Mouse (Mus musculus) small intestine, adult 2 months (tissue): ENCODE results near the gene Zfhx3.

ENCODE experiments used
- CTCF ChIP-seq: fragments of 200-500 bp; IDR thresholded peaks from 2 replicates; pipeline ENCODE4 v1.5.1; 2012; ENCODE audit warnings: low read depth, mild to moderate bottlenecking, control low read depth, inconsistent platforms, low read length, moderate library complexity, mixed read lengths; ENCODE audit not compliant: insufficient replicate concordance, insufficient read length; ENCODE audit errors: extremely low read depth
- POLR2A ChIP-seq: fragments of 200-500 bp; IDR thresholded peaks from 2 replicates; pipeline ENCODE4 v1.6.1; 2012; ENCODE audit warnings: low read depth, mild to moderate bottlenecking, control low read depth, inconsistent platforms, low read length, moderate library complexity

DNA sequence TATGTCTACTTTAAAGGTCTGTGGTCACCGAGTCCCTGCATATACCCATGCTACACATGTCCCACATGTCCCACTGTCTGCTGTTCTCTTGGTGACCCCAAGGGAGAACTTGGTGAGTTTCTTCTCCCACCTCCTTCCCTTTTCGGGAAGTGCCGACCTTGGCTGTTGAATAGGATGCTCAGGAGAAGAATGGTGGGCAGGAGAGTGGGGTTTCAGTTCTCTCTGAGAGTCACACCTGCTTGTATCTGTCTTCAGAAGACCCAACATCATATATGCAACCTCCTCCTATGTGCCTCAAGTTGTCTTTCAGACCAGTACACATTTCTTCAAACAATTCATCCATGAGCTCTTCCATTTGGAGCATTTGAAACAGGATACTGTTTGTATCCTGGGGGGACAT lies 88.7 kb downstream of the Zfhx3 start:
- TF ChIP-seq CTCF (no peak), POLR2A (no peak)
